Mouse (Mus musculus): ENCODE data around the gene Tmprss12. TPM values are rescaled to one million over a fixed set of nuclear protein-coding genes. Genes with fewer than 3 reads are reported as not detected.

Gene Tmprss12
- polyA plus RNA-seq (2015; fragmentation: Nextera tagmentation; extraction: Ambion mirVana) = 0.12 TPM in 1 of 2 replicates, not detected in the other

DNA sequence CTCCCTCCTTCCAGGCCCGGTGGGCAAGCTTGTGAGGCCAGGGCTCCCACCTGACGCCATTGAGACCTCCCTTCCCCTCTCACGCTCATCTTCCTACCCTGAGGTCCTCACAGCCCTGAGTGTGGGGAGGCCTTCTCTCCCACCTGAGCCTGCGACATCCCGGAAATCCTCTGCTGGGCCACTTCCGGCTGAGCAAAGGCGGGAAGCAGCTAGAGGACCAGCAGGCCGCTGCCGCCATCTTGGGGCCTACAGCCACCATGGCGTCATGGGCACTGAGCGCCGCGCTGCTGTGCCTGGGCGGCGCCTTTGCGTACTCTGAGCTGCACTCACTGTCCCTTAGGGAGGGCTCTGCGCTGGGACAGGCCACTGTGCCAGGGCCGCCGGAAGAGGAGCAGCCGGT lies at the start of gene Tmprss12:
TSS of gene Tmprss12 (plus strand) at position 212 of the 400 bp plus-strand sequence.
- H3K27me3 ChIP-seq = no peaks in the 10 kb centered on the region
- WGBS = 98% methylated on average over 20 of the region's 20 CpGs
- ATAC-seq (ENCODE audit: insufficient number of reproducible peaks, low FRiP score, low TSS enrichment, low read depth) = no peak

DNA sequence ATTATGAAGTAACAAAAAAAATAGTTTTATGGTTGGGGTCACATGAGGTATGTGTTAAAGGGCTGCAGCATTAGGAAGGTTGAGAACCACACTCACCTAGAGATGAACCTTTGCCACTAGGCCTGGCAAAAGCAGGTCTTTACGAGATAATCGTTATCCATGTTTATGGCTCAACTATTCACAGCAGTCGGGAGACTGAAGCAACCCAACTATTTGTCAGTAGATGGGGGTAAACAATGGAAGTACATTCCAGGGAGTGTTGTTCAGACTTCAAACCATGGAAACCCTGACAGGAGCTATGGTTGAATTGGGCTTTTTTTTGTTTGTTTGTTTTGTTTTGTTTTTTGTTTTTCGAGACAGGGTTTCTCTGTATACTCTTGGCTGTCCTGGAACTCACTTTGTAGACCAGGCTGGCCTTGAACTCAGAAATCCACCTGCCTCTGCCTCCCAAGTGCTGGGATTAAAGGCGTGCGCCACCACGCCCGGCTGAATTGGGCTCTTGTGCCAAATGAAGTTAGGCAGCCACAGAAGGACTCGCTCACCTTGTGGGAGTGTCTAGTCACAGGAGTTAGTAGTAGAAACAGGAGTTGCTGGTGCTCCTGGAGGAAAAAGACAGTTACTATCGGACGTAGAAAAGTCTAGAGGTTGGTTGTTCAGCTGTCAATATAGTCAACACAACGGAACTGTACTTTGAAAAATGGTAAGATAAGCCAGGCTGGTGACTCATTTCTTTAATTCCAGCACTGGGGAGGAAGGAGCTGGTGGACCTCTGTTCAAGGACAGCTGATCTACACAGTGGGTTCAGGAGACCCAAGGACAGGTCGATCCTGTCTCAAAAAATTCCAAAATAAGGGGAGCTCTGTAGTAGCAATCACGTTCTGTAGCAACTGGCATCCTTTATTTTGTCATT lies 48.8 kb upstream of the Tmprss12 start:
- H3K27me3 ChIP-seq = no peaks in the 10 kb centered on the region
- WGBS = 89% methylated on average over 14 of the region's 14 CpGs
- peaks cover 15% of the 10 kb centered on the region for H3K4me1 ChIP-seq
- no peaks in the 10 kb centered on the region for H3K9me3 ChIP-seq (replicated peaks)
- no peak overlapping the region for H3K27ac ChIP-seq (replicated peaks)
- no peak for ATAC-seq (ENCODE audit: insufficient number of reproducible peaks, low FRiP score, low TSS enrichment, low read depth)
- H3K4me2 ChIP-seq (replicated peaks) = no peak overlapping the region
- peaks cover 38% of the 10 kb centered on the region for H3K36me3 ChIP-seq
- H3K9ac ChIP-seq = no peak overlapping the region
- no peak overlapping the region for H3K4me3 ChIP-seq (replicated peaks)

More for the DNA sequence above, at the start of gene Tmprss12:
- Histone ChIP-seq H3K9me3 (replicated peaks) (no peaks in the 10 kb centered on the region), H3K4me1 (no peaks in the 10 kb centered on the region), H3K9ac (no peak within 1 kb of the TSS), H3K4me3 (replicated peaks) (no peak within 1 kb of the TSS), H3K27ac (replicated peaks) (no peak within 1 kb of the TSS), H3K36me3 (no peaks in the 10 kb centered on the region), H3K4me2 (replicated peaks) (no peak within 1 kb of the TSS)

DNA sequence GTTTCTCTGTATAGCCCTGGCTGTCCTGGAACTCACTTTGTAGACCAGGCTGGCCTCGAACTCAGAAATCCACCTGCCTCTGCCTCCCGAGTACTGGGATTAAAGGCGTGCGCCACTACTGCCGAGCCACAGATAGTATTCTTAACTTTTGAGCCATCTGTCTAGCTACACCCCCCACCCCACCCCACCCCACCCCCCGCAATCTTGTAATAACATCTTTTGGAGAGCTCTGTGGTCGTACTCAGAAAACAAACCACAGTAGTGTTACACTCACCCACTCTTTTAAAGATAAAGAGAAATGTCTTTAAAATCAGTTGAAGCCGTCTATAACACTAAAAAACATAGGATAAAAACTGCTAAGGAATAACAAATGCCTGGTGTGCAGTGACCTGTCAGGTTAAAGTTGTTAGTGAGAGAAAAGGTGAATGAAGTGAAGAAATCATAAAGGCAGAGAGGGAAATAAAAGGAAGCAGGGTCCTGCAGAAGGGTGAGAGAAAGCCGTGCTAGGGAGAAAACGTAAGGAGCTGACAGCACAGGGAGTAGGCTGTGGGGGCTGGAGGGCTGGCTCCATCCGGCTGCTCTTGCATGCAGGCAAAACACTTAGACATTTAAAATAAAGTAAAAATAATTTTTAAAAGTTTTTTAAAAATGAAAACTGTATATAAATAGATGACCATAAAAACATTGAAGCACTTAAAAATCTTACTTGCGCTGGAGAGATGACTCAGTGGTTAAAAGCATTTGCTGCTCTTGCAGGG lies 45.2 kb upstream of the Tmprss12 start:
- no peaks in the 10 kb centered on the region for H3K4me1 ChIP-seq
- H3K9ac ChIP-seq = no peak overlapping the region
- no peaks in the 10 kb centered on the region for H3K9me3 ChIP-seq (replicated peaks)
- H3K27ac ChIP-seq (replicated peaks) = no peak overlapping the region
- H3K4me3 ChIP-seq (replicated peaks) = no peak overlapping the region
- 89% methylated on average over 12 of the region's 12 CpGs for WGBS
- peaks cover 68% of the 10 kb centered on the region for H3K36me3 ChIP-seq
- no peak for ATAC-seq (ENCODE audit: insufficient number of reproducible peaks, low FRiP score, low TSS enrichment, low read depth)
- no peak overlapping the region for H3K4me2 ChIP-seq (replicated peaks)
- no peaks in the 10 kb centered on the region for H3K27me3 ChIP-seq

DNA sequence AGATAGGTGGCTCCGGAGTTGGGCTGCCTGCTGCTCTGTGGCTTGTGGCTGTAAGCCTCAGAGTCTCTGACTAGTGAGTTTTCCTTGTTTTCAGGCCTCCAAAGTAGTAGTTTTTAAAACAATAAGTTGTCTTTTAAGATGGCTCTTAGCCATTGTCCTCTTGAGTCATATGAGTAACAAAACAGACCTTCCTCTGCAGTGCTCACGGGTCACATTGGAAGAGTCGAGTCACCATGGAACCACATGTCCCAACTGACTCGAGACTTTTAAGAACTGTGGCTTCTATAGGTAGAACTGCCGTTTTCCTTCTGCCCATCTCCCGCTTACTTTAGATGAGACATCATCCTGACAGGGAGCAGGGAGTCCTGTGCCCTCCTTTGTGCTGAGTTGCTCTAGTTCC lies 43.7 kb upstream of the Tmprss12 start:
- no peak overlapping the region for H3K27ac ChIP-seq (replicated peaks)
- no peaks in the 10 kb centered on the region for H3K4me1 ChIP-seq
- no peaks in the 10 kb centered on the region for H3K27me3 ChIP-seq
- WGBS = 85% methylated on average over 6 of the region's 6 CpGs
- peaks cover 82% of the 10 kb centered on the region for H3K36me3 ChIP-seq
- H3K4me3 ChIP-seq (replicated peaks) = no peak overlapping the region
- no peaks in the 10 kb centered on the region for H3K9me3 ChIP-seq (replicated peaks)
- H3K4me2 ChIP-seq (replicated peaks) = no peak overlapping the region
- no peak for ATAC-seq (ENCODE audit: insufficient number of reproducible peaks, low FRiP score, low TSS enrichment, low read depth)
- H3K9ac ChIP-seq = no peak overlapping the region

DNA sequence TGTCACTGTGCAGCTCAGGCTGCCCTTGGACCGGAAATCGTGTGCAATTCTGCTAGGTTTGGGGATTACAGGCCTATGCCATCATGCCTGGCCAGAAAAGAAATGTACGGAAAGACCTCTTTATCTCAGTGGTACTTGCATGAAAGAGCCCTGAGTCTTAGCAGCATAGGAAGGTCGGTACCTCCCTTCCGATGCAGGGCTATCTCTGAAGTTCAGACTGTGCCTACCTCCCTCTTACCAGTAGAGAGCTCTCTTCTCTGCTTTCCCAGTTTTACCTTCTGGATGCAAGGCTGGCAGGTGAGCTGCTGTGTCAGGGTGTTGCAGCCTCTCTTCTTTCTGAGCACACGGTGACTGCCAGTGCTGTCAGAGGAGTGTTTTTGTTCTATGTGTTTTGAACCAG lies 38.9 kb upstream of the Tmprss12 start:
- Histone ChIP-seq H3K27ac (replicated peaks) (no peak overlapping the region), H3K4me1 (no peaks in the 10 kb centered on the region), H3K4me3 (replicated peaks) (no peak overlapping the region), H3K36me3 (peaks cover 85% of the 10 kb centered on the region), H3K9ac (no peak overlapping the region), H3K4me2 (replicated peaks) (no peak overlapping the region), H3K9me3 (replicated peaks) (no peaks in the 10 kb centered on the region), H3K27me3 (no peaks in the 10 kb centered on the region)
- ATAC-seq (ENCODE audit: insufficient number of reproducible peaks, low FRiP score, low TSS enrichment, low read depth) = no peak
- WGBS = 90% methylated on average over 6 of the region's 6 CpGs

DNA sequence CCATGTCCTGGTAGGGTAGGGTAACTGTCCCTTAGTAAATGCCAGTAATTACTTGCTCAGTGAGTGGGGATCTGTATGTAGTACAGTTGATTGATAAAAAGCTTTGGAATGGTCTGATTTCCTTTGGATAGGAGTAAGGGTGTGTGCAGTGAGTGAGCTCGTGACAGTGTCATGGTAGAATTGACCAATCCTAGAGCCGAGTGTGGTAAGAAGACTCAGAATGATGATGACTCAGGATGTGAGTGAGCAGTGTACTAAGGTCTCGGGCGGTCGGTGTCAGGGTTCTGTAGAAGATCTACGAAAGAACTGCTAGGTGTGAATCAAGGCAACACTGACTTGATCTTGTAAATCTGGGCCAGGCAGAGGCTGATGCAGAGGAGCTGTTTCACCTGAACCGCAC lies 34.7 kb upstream of the Tmprss12 start:
- Histone ChIP-seq H3K27me3 (no peaks in the 10 kb centered on the region), H3K36me3 (peaks cover 89% of the 10 kb centered on the region), H3K4me2 (replicated peaks) (no peak overlapping the region), H3K9ac (no peak overlapping the region), H3K4me3 (replicated peaks) (no peak overlapping the region), H3K4me1 (no peaks in the 10 kb centered on the region), H3K9me3 (replicated peaks) (no peaks in the 10 kb centered on the region), H3K27ac (replicated peaks) (no peak overlapping the region)
- WGBS = 97% methylated on average over 7 of the region's 7 CpGs
- ATAC-seq (ENCODE audit: insufficient number of reproducible peaks, low FRiP score, low TSS enrichment, low read depth) = no peak

DNA sequence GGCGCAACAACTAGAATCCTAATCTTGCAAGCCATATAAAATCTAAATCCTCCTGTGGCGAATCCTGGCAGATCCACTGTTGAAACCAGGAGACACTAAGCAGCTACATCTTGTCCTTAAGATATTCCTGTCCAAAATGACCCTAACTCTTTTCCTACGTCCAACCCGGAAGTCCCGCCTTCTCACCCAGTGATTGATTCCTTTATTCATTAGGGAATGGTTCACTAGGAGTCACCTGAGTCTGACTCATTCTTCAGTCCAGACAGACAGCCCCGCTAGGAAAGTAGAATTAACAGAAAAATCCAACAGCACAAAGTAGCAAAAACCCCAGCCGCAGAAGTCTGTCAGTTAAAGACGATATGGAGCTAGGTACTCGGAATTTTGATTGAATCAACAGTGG lies 33.3 kb upstream of the Tmprss12 start:
- H3K27ac ChIP-seq (replicated peaks) = no peak overlapping the region
- H3K4me3 ChIP-seq (replicated peaks) = no peak overlapping the region
- no peak overlapping the region for H3K9ac ChIP-seq
- no peaks in the 10 kb centered on the region for H3K27me3 ChIP-seq
- no peak overlapping the region for H3K4me2 ChIP-seq (replicated peaks)
- no peak for ATAC-seq (ENCODE audit: insufficient number of reproducible peaks, low FRiP score, low TSS enrichment, low read depth)
- H3K36me3 ChIP-seq = peaks cover 92% of the 10 kb centered on the region
- no peaks in the 10 kb centered on the region for H3K9me3 ChIP-seq (replicated peaks)
- 95% methylated on average over 9 of the region's 9 CpGs for WGBS
- H3K4me1 ChIP-seq = no peaks in the 10 kb centered on the region

DNA sequence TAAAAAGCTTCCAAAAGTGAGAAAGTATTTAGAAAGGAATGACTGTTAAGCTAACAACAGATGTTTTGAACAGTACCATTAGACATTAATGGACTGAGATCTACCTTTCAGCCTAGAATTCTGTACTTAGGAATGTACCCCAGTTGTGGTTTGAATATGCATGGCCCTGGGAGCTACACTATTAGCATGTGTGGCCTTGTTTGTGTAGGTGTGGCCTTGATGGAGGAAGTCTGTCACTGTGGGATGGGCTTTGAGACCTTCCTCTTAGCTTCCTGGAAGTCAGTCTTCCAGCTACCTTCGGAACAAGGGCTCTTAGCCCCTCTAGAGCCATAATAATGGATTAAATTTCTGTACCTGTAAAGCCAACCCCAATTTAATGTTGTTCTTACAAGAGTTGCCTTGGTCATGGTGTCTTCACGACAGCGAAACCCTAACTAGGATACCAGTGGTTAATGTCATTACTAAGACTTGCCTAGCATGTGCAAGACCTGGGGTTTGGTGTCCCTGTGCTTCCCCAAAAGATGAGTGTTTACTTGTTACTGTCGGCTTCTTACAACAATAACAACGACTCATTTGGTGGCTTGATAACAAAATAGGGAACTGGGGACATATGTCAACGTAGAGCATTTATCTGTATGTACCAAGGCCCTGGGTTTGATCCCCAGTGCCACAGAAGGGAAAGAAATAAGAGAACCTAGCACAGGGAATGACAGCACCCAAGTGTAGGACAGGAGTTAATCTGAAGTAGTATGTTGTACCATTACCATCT lies 31.8 kb upstream of the Tmprss12 start:
- Histone ChIP-seq H3K4me3 (replicated peaks) (no peak overlapping the region), H3K36me3 (peaks cover 93% of the 10 kb centered on the region), H3K4me2 (replicated peaks) (no peak overlapping the region), H3K27ac (replicated peaks) (no peak overlapping the region), H3K4me1 (no peaks in the 10 kb centered on the region), H3K9ac (no peak overlapping the region), H3K27me3 (no peaks in the 10 kb centered on the region), H3K9me3 (replicated peaks) (no peaks in the 10 kb centered on the region)
- 93% methylated on average over 6 of the region's 6 CpGs for WGBS
- ATAC-seq (ENCODE audit: insufficient number of reproducible peaks, low FRiP score, low TSS enrichment, low read depth) = no peak

DNA sequence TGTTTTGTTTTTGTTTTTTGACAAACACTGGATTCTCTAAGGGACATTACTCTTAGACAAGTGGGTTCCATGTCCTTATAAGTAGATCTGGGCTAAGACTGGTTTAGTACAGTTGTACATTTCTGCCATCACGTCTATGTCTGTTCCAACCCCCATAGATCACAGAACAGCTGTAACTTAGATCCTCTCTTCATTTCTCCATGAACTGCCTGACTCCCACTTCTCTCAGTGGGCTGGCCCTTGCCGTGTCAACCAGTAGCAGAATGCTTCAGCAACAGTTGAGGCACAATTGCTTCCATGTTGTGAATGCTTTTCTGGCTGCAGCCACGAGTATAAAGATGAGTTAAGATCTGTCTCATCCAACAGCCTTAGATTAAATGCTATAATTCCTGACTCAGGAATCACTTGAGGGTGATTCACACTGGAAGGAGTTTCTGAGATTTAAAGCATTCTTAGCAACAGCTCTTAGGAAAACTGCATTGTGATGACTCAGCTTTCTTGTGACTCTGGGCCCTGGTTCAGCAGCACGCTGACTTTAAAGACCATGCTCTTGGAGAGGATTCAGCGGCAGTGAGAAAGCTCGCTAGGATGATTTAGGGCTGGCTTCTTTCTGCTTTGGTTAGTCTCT lies 29.4 kb upstream of the Tmprss12 start:
- no peak overlapping the region for H3K4me3 ChIP-seq (replicated peaks)
- H3K36me3 ChIP-seq = peaks cover 97% of the 10 kb centered on the region
- 86% methylated on average over 6 of the region's 6 CpGs for WGBS
- no peaks in the 10 kb centered on the region for H3K27me3 ChIP-seq
- H3K9ac ChIP-seq = no peak overlapping the region
- no peak overlapping the region for H3K27ac ChIP-seq (replicated peaks)
- ATAC-seq (ENCODE audit: insufficient number of reproducible peaks, low FRiP score, low TSS enrichment, low read depth) = no peak
- H3K4me2 ChIP-seq (replicated peaks) = no peak overlapping the region
- no peaks in the 10 kb centered on the region for H3K9me3 ChIP-seq (replicated peaks)
- no peaks in the 10 kb centered on the region for H3K4me1 ChIP-seq

DNA sequence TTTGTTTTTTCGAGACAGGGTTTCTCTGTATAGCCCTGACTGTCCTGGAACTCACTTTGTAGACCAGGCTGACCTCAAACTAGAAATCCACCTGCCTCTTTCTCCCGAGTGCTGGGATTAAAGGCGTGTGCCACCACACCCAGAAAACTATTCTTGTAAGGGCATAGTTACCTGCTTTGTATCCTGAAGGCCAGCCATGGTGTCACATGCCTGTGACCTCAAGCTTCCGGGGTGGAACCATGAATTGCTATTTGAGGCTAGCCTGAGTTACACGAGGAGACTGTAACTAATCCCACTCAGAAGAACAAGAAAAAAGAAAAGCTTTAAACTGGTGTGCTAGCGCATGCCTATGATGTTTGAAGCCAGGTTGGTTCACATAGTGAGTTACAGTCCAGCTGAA lies 24.3 kb upstream of the Tmprss12 start:
- no peak overlapping the region for H3K4me3 ChIP-seq (replicated peaks)
- no peak overlapping the region for H3K9ac ChIP-seq
- no peak overlapping the region for H3K27ac ChIP-seq (replicated peaks)
- peaks cover 81% of the 10 kb centered on the region for H3K36me3 ChIP-seq
- 84% methylated on average over 6 of the region's 6 CpGs for WGBS
- H3K9me3 ChIP-seq (replicated peaks) = no peaks in the 10 kb centered on the region
- H3K4me1 ChIP-seq = no peaks in the 10 kb centered on the region
- H3K4me2 ChIP-seq (replicated peaks) = no peak overlapping the region
- no peak for ATAC-seq (ENCODE audit: insufficient number of reproducible peaks, low FRiP score, low TSS enrichment, low read depth)
- H3K27me3 ChIP-seq = no peaks in the 10 kb centered on the region

DNA sequence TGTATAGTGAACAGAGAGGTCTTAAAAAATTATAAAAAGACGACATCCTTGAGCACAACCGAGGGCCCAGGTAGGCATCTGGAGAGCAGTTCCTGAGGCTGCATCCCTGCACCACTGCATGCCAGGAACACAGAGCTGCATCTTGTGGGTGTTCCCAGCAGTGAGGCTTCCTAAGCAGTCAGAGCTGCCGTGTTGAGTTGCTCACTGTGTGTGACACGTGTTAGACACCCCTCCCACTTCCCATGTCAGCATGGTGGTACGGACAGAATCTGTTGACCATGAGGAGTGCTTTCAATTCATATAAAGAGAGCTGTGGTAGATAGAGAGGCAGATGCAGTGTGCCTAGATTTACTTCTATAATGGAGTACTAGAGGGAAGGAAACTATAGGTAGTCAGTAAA lies 23.3 kb upstream of the Tmprss12 start:
- WGBS = 88% methylated on average over 5 of the region's 5 CpGs
- H3K4me2 ChIP-seq (replicated peaks) = no peak overlapping the region
- no peak for ATAC-seq (ENCODE audit: insufficient number of reproducible peaks, low FRiP score, low TSS enrichment, low read depth)
- peaks cover 75% of the 10 kb centered on the region for H3K36me3 ChIP-seq
- H3K9ac ChIP-seq = no peak overlapping the region
- no peaks in the 10 kb centered on the region for H3K27me3 ChIP-seq
- no peaks in the 10 kb centered on the region for H3K4me1 ChIP-seq
- H3K27ac ChIP-seq (replicated peaks) = no peak overlapping the region
- H3K9me3 ChIP-seq (replicated peaks) = no peaks in the 10 kb centered on the region
- H3K4me3 ChIP-seq (replicated peaks) = no peak overlapping the region

All from embryonic facial prominence, embryonic 15.5 days (tissue).